Mouse (Mus musculus): ENCODE results near the gene Krt16. TPM values are rescaled to one million over a fixed set of nuclear protein-coding genes. Genes with fewer than 3 reads are reported as not detected.

Gene Krt16
- not detected for polyA plus RNA-seq (2017; shearing (Covaris generic))

GRCm38 (mm10) chr11:100248852-100249465 lies at the start of gene Krt16:
Gene Krt16, minus strand, starts transcription at chr11:100248902.

GRCm38 (mm10) chr11:100269821-100270332 lies 21.2 kb upstream of the Krt16 start, which contains the start of gene Krt42:
Gene Krt42, minus strand, starts transcription at chr11:100269871.

GRCm38 (mm10) chr11:100260514-100261234 lies 12.0 kb upstream of the Krt16 start, which contains the start of gene Krt17:
Gene Krt17, minus strand, starts transcription at chr11:100261029.

GRCm38 (mm10) chr11:100207498-100207897 lies 41.2 kb downstream of the Krt16 start, which contains the start of gene Krt14:
Gene Krt14, minus strand, starts transcription at chr11:100207548.

Other genes with a start within 250 kb of the Krt16 start
- not detected for gene Krt33a, start 232.7 kb downstream of the Krt16 start, polyA plus RNA-seq (2017; shearing (Covaris generic))
- gene Krt33b, start 219.0 kb downstream of the Krt16 start, polyA plus RNA-seq (2017; shearing (Covaris generic)), result not detected
- gene Krt34, start 207.3 kb downstream of the Krt16 start, polyA plus RNA-seq (2017; shearing (Covaris generic)), result not detected
- not detected for gene Krt31, start 198.4 kb downstream of the Krt16 start, polyA plus RNA-seq (2017; shearing (Covaris generic))
- gene Krt32, start 160.7 kb downstream of the Krt16 start, polyA plus RNA-seq (2017; shearing (Covaris generic)), result not detected
- not detected for gene Krt35, start 152.7 kb downstream of the Krt16 start, polyA plus RNA-seq (2017; shearing (Covaris generic))
- not detected for gene Krt36, start 143.3 kb downstream of the Krt16 start, polyA plus RNA-seq (2017; shearing (Covaris generic))
- not detected for gene Krt13, start 127.3 kb downstream of the Krt16 start, polyA plus RNA-seq (2017; shearing (Covaris generic))
- not detected for gene Krt15, start 113.0 kb downstream of the Krt16 start, polyA plus RNA-seq (2017; shearing (Covaris generic))
- gene Krt19, start 100.2 kb downstream of the Krt16 start, polyA plus RNA-seq (2017; shearing (Covaris generic)), result not detected
- not detected for gene Krt9, start 55.7 kb downstream of the Krt16 start, polyA plus RNA-seq (2017; shearing (Covaris generic))
- not detected for gene Krt14, start 41.4 kb downstream of the Krt16 start, polyA plus RNA-seq (2017; shearing (Covaris generic))
- 3.5 TPM for gene Krt17, start 12.1 kb upstream of the Krt16 start, polyA plus RNA-seq (2017; shearing (Covaris generic))
- not detected for gene Krt42, start 21.0 kb upstream of the Krt16 start, polyA plus RNA-seq (2017; shearing (Covaris generic))
- 2,843 TPM for gene Eif1, start 71.0 kb upstream of the Krt16 start, polyA plus RNA-seq (2017; shearing (Covaris generic))
- not detected for gene Gast, start 85.5 kb upstream of the Krt16 start, polyA plus RNA-seq (2017; shearing (Covaris generic))
- 5.4 TPM for gene Hap1, start 107.2 kb upstream of the Krt16 start, polyA plus RNA-seq (2017; shearing (Covaris generic))
- gene Jup, start 148.9 kb upstream of the Krt16 start, polyA plus RNA-seq (2017; shearing (Covaris generic)), result 2.9 TPM
- gene P3h4, start 165.9 kb upstream of the Krt16 start, polyA plus RNA-seq (2017; shearing (Covaris generic)), result not detected
- gene Fkbp10, start 166.8 kb upstream of the Krt16 start, polyA plus RNA-seq (2017; shearing (Covaris generic)), result not detected
- gene Nt5c3b, start 192.9 kb upstream of the Krt16 start, polyA plus RNA-seq (2017; shearing (Covaris generic)), result 165 TPM
- gene Klhl10, start 193.0 kb upstream of the Krt16 start, polyA plus RNA-seq (2017; shearing (Covaris generic)), result 0.99 TPM
- gene Klhl11, start 223.8 kb upstream of the Krt16 start, polyA plus RNA-seq (2017; shearing (Covaris generic)), result 4.2 TPM

Data from inflammation-experienced regulatory T-cells, adult 16 weeks (primary cell).